Mouse (Mus musculus): ENCODE measurements around the gene Xpot.

Xpot gene

GRCm38 (mm10) chr10:121622431-121622830, 3.7 kb downstream of the Xpot start:
- DNase-seq (ENCODE audit: low read depth, low spot score), result no peak

GRCm38 (mm10) chr10:121615935-121616334, 10.2 kb downstream of the Xpot start:
- no peak for DNase-seq (ENCODE audit: low read depth, low spot score)

- no peak for DNase-seq (ENCODE audit: low read depth, low spot score)
These were observed 10.8 kb downstream of the Xpot start for GRCm38 (mm10) chr10:121615146-121615870.

GRCm38 (mm10) chr10:121613570-121613969, 12.6 kb downstream of the Xpot start:
- DNase-seq (ENCODE audit: low read depth, low spot score), result no peak

GRCm38 (mm10) chr10:121612448-121612847, 13.7 kb downstream of the Xpot start:
- no peak for DNase-seq (ENCODE audit: low read depth, low spot score)

- DNase-seq (ENCODE audit: low read depth, low spot score), result no peak
These were observed 14.5 kb downstream of the Xpot start for GRCm38 (mm10) chr10:121611587-121611986.

- no peak for DNase-seq (ENCODE audit: low read depth, low spot score)
These were observed 18.0 kb downstream of the Xpot start for GRCm38 (mm10) chr10:121608177-121608576.

GRCm38 (mm10) chr10:121604632-121605344, 21.3 kb downstream of the Xpot start:
- DNase-seq (ENCODE audit: low read depth, low spot score), result no peak

- DNase-seq (ENCODE audit: low read depth, low spot score), result no peak
These were observed 22.6 kb downstream of the Xpot start for GRCm38 (mm10) chr10:121603556-121603955.

- no peak for DNase-seq (ENCODE audit: low read depth, low spot score)
These were observed 24.9 kb downstream of the Xpot start for GRCm38 (mm10) chr10:121601272-121601671.

- DNase-seq (ENCODE audit: low read depth, low spot score), result no peak
These were observed 29.6 kb downstream of the Xpot start for GRCm38 (mm10) chr10:121596580-121596979.

GRCm38 (mm10) chr10:121591106-121591505, 35.0 kb downstream of the Xpot start:
- no peak for DNase-seq (ENCODE audit: low read depth, low spot score)

GRCm38 (mm10) chr10:121587371-121587840, 38.7 kb downstream of the Xpot start:
- DNase-seq (ENCODE audit: low read depth, low spot score), result no peak

GRCm38 (mm10) chr10:121586675-121587370, 39.3 kb downstream of the Xpot start, which contains the start of gene Tbk1:
Gene Tbk1 (minus strand): TSS chr10:121586787.
- peak; percentile 88 for DNase-seq (ENCODE audit: low read depth, low spot score)

- DNase-seq (ENCODE audit: low read depth, low spot score), result no peak
These were observed 40.1 kb downstream of the Xpot start for GRCm38 (mm10) chr10:121585791-121586642.

- no peak for DNase-seq (ENCODE audit: low read depth, low spot score)
These were observed 40.9 kb downstream of the Xpot start for GRCm38 (mm10) chr10:121585056-121585790.

GRCm38 (mm10) chr10:121584033-121584432, 42.1 kb downstream of the Xpot start:
- DNase-seq (ENCODE audit: low read depth, low spot score), result no peak

GRCm38 (mm10) chr10:121583016-121583415, 43.1 kb downstream of the Xpot start:
- no peak for DNase-seq (ENCODE audit: low read depth, low spot score)

- DNase-seq (ENCODE audit: low read depth, low spot score), result no peak
These were observed 43.8 kb downstream of the Xpot start for GRCm38 (mm10) chr10:121582287-121582686.

- DNase-seq (ENCODE audit: low read depth, low spot score), result no peak
These were observed 44.7 kb downstream of the Xpot start for GRCm38 (mm10) chr10:121581405-121581804.

GRCm38 (mm10) chr10:121580381-121580780, 45.8 kb downstream of the Xpot start:
- DNase-seq (ENCODE audit: low read depth, low spot score), result no peak
